Mouse (Mus musculus) thymus, postnatal 14 days (tissue): ENCODE measurements around the gene Rnf224.

ENCODE experiments used
- DNase-seq: peaks from one replicate; pipeline ENCODE4 v3.0.0; 2021

The Rnf224 gene

DNA sequence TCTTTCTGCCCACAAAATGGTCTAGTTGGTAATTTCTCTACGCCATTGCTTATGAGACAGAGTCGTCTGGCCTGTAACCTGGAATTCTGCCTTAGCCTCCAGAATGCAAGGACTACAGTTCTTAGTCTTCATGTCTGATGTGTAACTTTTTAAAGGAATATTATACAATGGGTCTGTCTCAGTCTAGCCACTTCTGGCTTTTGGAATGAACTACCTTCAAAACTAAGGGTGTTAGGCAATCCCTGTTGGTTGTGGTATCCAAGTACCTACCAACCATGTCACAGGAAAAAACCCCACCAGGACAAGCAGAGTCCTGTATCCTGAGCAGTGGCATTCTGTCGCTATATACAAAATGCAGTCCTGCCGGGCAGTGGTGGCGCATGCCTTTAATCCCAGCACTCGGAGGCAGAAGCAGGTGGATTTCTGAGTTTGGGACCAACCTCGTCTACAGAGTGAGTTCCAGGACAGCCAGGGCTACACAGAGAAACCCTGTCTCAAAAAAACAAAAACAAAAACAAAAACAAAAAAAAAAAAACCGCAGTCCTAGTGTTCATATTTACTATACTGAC is 10.7 kb downstream of the Rnf224 start:
- no peak for DNase-seq

DNA sequence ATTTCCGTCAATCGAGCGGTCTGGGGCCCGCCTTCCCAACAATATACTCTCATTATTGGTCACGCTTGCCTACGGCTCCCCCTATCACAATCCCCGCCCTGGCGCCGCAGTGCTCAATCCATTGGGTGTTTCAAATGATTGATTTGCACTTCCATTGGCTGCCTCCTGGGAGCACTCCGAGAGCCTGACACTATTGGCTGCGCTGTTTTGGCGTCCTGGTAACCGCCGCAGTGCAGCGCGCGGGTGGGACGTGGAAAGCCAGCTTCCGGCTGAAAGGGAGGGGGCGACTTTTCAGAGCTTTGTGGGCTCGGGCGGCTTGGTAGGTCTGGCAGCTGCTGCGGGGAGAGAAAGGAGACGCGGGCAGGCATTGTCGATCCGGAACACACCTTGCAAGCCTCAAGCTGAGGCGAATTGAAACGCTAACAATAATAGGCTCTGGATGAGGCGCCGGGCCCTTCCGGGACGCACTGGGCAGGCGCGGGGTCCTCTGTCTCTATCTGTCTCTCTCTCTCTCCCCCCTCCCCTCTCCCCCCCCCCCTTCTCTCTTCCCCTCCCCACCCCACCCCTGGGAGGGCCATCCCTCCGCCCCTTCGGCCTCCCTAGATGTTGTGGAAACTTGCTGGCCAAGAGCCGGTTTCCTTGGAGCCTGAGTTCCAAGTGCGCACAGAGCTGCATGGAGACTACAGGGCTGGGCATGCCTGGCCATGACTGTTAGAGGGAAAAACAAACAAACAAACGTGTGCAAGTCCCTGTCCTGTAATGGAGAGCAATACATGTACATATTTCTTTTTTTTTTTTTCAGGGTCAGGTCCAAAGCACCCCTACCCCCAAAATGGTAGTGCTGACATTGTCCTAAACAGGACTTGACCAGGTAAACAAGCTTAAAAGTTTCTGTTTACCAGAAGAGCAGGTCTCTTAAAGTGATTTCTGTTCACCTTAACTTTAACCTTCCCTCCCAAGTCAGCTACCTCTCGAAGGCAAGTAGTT is 11.5 kb downstream of the Rnf224 start:
- DNase-seq: peak; percentile 98

DNA sequence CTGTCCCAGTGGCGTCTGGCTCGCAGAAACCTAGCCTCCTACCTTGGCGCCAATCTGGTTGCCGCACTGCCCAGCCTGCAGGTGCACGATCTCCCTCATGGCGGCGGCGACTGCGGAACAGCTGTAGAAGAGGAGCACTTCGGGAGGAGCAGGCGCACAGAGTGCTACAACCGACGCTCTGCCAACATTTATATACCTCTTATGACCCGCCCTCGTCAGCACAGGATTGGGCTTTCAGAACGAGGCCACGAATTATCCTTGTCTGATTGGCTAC is 12.2 kb downstream of the Rnf224 start, which contains the start of gene Tubb4b:
Gene Tubb4b (minus strand): TSS at position 211 of the 274 bp plus-strand sequence.
- no peak for DNase-seq

DNA sequence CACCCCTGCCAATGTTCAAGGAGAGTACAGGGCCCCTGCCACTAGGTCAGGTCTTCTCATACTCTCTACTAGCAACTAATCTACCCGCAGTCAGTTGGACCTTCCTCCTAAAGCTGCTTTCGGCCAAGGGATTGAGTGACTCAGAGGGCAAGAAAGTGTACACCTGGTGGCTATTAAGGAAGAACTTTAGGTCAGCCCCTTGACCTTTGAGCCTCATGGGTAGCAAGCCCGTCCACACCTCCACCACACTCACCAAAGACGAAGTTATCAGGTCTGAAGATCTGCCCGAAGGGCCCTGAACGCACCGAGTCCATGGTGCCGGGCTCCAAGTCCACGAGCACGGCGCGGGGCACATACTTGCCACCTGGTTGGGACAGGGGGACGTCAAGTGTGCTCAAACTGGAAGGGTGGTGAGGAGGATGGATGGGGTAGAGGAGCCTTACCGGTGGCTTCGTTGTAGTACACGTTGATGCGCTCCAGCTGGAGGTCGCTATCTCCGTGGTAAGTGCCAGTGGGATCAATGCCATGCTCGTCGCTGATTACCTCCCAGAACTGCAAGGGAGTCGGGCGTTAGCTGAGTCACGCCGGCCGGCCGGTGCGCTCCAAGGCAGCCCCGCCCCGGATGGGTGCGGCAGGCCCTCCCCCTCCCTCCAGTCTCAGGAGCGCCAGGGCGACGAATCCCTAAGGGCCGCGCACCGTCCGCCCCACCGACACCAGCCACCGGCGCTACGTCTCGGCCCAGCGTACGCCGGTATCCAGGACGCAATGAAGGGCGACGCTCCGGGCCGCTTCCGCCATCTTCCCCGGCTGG is 12.7 kb downstream of the Rnf224 start:
- peak; percentile 87 for DNase-seq

DNA sequence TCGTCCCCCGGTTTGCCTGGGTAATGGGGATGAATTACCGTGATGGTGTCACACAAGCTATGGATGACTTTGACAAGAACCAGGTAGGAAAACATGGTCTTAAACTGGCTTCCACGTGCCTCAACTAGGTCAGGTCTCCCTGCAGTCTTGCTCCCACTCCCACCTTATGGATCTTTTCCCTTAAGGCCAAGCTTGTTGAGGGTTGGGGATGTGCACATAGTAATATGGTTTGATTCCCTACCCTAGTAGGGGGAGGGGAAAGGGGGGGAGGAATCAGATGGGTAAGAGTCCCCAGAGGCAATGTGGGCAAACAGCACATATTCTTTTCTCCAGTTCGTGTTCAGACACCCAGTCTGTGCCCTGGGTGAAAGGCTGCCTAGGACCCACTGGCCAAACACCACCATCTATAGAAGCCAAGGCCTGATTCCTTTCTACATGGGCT is 15.2 kb downstream of the Rnf224 start:
- DNase-seq: no peak

DNA sequence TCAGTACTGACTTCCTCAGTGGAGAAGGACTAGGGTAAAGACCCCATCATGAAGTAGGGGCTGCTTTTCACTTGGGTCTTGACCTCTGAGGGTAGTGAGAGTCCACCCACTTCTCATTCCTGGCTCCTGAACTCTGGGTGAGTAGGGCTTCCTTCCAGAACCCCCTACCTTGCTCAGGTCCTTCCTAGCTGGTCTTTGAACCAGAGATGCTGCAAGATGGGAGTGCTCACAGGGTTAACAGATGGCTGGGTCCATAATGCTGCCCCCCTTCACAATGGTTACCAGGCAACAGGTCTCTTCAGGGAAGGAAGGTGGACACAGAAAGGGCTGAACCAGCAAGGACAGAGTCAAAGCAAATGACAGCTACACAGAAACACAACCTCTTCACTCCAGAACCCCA is 18.1 kb downstream of the Rnf224 start, which contains the start of gene Fam166a:
Gene Fam166a (plus strand): TSS at position 301 of the 400 bp plus-strand sequence.
- no peak for DNase-seq

DNA sequence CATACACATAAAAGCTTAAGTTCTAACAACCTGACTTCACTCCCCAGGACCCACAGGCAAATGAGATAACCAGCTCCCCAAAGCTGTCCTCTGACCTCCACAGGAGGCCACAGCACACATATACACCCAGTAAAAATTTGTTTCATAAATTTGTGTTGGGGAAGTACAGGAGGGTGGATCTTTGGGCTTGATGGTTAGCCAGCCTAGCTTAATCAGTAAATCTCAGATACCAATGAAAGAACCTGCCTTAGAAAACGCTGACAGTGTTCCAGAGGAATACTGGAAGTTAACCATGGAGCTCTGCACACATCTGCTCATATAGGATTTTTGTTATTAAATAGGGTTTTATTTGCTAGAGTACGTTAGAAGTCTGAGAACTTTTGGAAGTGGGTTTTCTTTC is 18.9 kb downstream of the Rnf224 start:
- no peak for DNase-seq

DNA sequence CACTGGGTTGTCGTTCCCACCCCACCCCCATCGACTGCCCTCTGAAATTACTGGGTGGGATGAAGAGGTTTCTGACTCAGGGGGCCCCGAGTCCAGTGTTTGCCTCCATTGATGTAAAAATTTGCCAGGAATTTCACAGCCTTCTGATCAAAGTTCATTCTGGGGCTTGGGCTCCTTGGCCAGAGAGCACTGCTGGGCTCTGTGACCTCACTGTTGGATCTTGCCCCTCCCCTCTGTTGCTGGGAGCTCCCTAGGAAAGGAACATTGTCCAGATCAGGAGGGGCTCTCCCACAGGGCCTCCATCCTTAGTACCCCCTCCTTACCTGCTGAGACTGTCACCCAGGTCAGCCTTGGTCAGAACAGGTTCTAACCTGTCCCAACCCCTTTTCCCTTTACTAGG is 22.1 kb downstream of the Rnf224 start, which contains the start of gene Stpg3:
Gene Stpg3 (minus strand): TSS at position 194 of the 400 bp plus-strand sequence.
- DNase-seq: no peak

DNA sequence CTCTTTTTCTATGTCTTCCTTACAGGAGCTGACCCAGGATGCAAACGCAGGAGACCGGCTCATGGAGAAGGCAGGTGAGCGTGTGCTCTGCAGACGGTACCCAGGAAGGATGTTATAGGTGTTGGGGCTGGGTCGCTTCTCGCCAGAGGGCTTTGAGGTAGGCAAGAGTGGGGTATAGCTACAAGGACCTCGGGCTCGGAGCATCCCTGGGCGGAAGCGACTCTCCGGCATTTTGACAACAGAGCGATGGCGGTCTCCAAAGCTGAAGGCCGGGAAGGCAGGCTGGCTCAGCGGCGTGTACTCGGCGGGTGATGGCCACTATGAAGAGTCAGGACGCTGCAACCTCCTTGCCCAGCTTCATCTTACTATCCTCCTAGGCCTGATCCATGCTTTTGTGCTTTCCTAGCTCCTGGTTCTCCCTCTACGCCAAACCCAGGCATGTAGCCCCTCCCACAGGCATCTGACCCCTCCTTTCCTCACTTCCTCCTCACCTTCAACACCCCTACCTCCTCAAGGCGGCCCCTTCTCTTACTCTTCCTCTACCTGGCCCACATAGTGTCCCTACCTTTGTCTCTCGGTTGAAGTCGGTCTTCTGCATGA is 23.2 kb downstream of the Rnf224 start:
- DNase-seq: no peak

DNA sequence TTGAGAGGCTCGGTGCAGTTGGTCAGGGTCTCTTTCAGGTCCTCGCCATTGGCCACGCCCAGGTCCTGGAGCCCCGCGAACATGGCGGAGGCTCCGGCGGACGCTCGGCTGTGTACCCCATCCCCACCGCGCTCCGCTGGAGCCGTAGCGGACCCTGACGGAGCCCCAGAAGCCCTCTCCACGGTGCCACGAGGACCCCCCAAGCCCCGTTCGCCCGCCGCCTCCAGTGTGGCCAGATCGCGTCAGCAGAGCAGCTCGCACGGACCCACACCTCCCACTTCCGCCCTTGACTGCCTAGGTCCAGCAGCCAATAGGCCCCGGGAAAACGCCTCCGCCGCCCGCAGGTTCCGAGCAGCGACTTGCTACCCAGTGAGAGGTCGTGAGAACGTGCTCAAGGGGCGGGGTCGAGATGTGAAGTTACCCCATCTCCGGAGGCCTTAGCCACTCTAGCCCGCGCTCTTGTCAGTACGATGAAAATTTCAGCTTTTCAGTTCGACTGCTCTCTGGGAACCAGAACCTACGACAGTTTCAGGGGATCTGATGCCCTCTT is 25.4 kb downstream of the Rnf224 start, which contains the start of gene Nelfb:
Gene Nelfb (minus strand): TSS at position 369 of the 550 bp plus-strand sequence.
- DNase-seq: peak; percentile 93

DNA sequence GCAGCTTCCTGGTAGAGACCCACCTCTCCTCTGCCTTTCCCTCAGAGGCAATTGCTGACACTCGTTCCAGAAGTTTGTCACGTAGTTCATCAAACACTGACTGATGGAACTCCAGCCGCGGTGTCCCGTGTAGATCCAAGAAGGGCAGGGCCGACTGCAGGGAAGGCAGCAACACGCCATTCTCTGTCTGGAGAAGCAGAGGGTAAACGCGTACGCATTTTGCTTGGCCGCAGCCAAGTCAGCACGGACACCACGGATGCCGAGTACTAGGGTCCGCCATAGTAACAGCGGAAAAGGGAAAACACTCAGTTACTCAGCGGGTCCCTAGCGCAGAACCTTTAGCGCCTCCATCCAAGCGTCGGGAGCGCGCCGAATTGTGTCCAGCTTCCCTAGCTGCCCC is 25.9 kb downstream of the Rnf224 start:
- no peak for DNase-seq

DNA sequence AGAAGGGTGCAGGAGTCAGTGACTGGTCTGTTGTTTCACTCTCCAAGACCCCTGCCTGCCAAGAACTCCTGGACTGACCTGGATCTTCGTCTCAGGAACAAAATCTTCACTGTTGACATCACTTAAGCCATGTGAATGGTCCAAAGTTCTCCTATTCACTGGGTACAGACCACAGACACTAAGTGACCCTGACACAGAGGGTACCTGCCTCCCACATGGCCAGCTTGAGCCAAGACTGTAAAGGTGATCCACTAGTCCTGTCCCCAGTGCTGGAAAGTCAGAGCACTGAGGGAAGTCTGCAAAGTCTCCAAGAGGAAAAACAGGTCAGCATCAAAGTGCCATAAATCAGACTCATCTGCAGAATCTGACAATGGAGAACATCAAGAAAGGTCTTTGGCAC is 29.0 kb downstream of the Rnf224 start:
- DNase-seq: no peak

DNA sequence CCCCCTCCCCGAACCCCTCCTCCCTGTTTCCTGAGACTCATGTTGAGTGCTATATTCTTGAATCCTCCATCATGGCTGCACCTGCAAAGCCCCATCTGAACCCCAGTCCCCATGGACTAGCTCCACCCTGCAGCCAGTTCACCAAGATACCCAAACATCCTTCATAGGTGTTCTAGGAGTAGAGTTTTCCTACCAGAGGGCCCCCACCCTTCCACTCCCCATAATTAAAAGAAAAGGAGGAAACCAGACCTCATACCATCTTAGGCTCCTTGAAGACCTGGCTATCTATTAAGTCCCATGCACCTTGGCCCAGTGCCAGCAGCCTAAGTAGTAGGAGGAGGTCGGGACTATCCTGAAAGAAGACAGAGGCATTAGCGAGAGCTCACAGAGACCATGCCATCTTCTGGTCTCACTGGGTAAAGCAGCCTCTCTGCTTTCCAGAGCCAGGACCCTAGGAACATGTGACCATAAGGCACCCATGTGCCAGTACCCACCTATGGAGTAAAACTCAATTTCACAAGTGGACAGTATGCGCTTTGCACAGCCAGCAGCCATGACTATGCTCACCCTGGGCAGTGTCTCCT is 32.9 kb downstream of the Rnf224 start:
- no peak for DNase-seq

DNA sequence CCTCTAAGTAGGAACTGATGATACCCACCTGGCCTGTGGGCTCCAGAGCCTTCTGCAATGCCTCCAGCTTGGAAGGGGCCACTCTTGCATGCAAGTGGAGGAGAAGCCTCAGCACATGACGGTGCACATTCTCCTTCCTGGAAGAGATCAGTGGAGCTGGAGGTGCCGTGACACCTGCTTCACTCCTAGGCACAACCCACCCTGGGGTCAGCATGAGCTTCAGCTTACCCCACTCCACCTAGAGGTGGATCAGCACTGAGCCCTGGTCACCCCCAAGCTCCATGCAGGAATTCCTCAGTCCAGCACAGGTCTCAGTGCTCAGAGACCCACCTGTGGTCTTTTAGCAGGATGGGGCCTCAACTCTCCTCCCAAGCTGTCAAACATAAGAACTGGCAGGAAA is 36.0 kb downstream of the Rnf224 start:
- no peak for DNase-seq

DNA sequence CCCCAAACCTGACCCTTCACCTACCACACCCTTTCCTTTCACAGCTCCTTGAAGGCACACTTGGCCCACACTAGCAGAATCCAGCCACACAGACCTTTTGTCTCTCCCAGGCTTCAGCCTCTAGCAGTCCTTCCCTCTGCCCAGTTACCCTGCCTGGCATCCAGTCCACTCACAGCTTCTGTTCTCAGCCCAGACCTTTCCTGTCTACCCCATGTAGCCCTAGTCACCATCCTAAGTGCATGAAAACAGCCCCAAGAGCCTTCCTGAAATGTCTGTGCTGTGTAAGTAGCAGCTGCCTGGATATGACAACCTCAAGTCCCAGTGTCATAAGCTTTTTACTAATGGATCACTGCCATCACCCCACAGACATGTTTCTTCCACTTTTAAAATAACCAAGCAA is 38.6 kb downstream of the Rnf224 start:
- no peak for DNase-seq

DNA sequence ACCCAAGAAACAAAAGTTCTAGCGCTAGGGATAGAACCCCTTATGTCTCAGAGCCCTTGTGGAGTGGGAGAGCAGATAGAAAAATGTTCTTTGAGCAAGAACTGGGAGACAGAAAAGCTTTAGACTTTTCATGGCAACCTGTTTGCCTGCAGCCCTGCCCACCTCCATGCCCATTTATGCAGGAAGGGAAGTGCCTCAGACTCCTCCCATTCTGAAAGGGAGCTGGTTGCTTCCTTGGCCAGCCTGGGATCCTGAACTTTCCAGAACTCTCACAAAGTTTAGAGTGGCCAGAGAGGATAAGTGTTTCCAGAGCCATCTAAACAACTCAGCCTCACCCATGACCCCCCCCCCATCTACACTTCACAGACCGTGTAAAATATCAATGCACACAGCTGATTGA is 39.4 kb downstream of the Rnf224 start:
- DNase-seq: no peak

DNA sequence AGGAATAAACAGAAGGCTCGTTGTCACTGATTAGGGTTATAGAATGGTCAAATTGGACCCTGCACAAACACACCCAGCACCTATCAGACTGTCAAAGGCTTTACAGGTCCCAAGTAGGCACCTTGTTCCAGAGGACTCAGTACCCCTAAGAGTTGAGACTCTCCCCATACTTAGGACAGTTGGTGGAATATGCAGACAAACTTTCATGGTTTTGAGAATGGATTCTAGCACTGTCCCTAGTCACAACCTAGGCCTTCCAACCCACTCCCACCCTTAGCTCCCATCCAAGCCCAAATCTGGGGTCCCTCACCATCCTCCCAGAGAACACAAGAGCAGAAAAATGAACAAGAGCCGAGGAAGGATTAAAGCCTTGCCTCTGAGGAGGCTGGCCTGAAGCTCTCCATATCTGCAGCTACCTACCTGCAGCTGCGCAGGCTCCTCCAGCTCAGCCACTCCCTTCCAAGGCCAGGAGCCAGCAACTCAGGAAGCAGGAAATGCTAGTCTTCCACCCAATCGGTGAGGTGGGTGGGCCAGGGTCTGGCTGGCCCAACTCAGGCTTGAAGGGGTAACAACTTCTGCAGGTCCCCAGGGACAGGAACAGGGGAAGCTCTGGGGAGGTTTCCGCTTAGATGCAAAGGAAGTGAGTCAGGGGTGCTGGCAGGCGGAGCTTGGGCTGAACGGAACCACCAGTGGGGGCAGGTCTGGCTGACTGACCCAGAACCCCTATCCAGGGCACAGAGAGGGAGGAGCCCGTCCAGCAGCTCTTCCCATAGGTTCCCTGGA is 40.2 kb downstream of the Rnf224 start, which contains the start of gene Tor4a:
Gene Tor4a (minus strand): TSS at position 715 of the 783 bp plus-strand sequence.
- peak; percentile 81 for DNase-seq

DNA sequence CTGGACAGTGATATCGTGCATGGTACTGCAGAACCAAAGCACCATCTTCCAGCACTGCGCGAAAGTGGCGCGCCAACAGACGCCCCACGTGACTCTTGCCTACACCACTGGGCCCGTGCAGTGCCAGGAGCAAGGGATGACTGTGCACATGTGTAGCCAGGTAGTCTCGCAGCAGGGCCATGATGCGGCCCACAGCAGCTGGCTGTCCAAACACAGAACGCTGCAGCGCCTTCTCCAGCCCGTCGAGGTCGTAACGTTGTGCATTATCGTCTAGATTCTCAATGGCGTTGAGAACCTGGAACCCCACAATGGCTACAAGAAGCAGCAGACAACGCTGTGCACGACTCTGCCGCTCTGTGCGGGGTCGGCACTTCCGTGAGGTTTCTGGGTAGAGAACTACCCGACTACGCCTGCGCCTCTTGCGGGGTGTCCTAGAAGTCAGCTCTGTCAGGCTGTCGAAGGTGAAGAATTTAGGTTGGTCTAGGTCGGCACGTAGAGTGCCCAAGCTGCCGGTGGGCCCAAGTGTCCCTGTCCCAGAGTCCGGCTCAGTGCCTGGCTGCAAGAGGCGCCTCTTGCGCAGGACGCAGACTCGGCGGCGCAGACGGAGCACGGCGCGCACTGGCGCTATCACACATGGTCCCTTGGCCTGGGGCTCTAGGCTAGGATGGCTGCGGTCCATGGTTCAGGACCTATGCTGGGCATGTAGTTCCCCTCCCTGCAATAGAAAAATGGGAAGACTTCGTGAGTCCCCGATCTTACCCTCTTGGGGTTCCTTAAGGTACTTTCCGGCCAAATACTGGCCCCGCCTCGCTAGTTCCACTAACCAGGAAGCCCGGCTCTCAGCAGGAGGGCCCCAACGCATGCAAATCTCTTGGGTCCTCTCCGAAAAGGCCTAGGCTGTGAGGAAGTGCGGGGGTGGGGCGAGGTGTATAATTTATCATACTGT is 41.1 kb downstream of the Rnf224 start:
- DNase-seq: peak; percentile 75

DNA sequence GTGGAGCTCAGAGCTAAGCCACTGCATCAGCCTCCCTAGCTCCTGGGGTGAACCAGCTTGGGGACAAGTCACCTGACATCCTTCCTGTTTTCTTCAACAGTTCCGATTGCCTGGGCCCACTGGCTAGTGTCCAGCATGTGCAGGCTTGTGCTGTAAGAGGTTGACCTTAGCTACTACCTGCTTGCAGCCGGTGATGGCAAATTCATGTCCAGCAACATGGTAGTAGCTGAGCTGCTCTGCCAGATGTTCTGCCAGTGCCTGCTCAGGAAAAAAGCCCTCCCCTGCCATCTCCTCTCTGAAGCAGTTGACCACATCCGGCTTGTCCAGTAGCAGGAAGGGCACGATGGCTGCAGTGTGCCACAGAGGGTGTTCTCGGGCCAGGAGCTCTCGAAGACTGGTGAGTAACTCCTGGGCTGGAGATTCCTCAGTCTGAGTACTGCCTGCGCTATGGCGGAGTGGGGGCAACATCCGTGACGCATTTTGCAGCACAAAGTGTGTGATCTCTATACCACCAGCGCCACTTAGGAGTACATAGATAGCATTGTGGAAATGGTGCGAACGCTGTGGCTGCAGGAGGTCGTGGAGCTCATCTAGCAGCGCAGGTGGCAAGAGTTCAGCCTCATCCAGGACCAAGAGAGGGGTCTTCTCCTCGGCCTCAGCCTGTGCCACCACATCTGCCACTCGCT is 42.0 kb downstream of the Rnf224 start:
- peak; percentile 48 for DNase-seq
